Comparison of ENCODE assay signal across 22 mouse cellular contexts in genomic region chr15:78990970-78991525, GRCm38 (mm10). TPM values are rescaled to one million over a fixed set of nuclear protein-coding genes. Genes with fewer than 3 reads are reported as not detected.
"Had no signal": no experiment of that assay in that cellular context is flagged by ENCODE, and none has a peak within 500 bp of the region (broad histone marks: within the 10 kb centered on the region; RNA-seq: fewer than 3 reads in every experiment).

No protein-coding gene starts in this region.

- H3K9me3 ChIP-seq: liver, embryonic 13.5 days; midbrain, embryonic 12.5 days; midbrain, embryonic 15.5 days; neural tube, embryonic 12.5 days; neural tube, embryonic 15.5 days had no signal

- H3K4me2 ChIP-seq: liver, embryonic 13.5 days; midbrain, embryonic 12.5 days; midbrain, embryonic 15.5 days; neural tube, embryonic 12.5 days; neural tube, embryonic 15.5 days had no signal

- H3K27ac ChIP-seq: left cerebral cortex, adult 2 months; liver, embryonic 13.5 days; midbrain, embryonic 12.5 days; midbrain, embryonic 15.5 days; neural tube, embryonic 12.5 days; neural tube, embryonic 15.5 days; stomach, postnatal 0 days had no signal

- ATAC-seq: midbrain, embryonic 15.5 days had no signal

- H3K27me3 ChIP-seq: liver, embryonic 13.5 days; midbrain, embryonic 12.5 days; midbrain, embryonic 15.5 days; neural tube, embryonic 12.5 days; neural tube, embryonic 15.5 days had no signal

- H3K9ac ChIP-seq: liver, embryonic 13.5 days; midbrain, embryonic 12.5 days; midbrain, embryonic 15.5 days; neural tube, embryonic 12.5 days; neural tube, embryonic 15.5 days had no signal

- H3K4me3 ChIP-seq: left cerebral cortex, adult 2 months; liver, embryonic 13.5 days; midbrain, embryonic 12.5 days; midbrain, embryonic 15.5 days; neural tube, embryonic 12.5 days; neural tube, embryonic 15.5 days had no signal

- DNase-seq: kidney, postnatal 14 days; layer of hippocampus, postnatal 36 days; liver, embryonic 13.5 days; lung, adult 2 months; lung, postnatal 14 days; lung, postnatal 4 days; right cerebral cortex, adult 18-20 months; right cerebral cortex, postnatal 14 days; right cerebral cortex, postnatal 4 days; thymus, adult 2 months; thymus, postnatal 14 days; thymus, postnatal 4 days had no signal

RNA-seq across cellular contexts. Expression of gene Galr3, which starts 50.6 kb away (rescaled TPM):
- total RNA-seq: layer of hippocampus, postnatal 36 days; left cerebral cortex, postnatal 36 days; liver, adult 2 months had no signal
- polyA plus RNA-seq: limb, embryonic 11.5 days; liver, adult 2 months; lung, embryonic 16.5 days; midbrain, embryonic 12.5 days; midbrain, embryonic 15.5 days; neural tube, embryonic 12.5 days had no signal
